Mouse (Mus musculus): Measurements from ENCODE around the gene Fam196b. TPM values are rescaled to one million over a fixed set of nuclear protein-coding genes. Genes with fewer than 3 reads are reported as not detected.

The Fam196b gene
- total RNA-seq, 1 experiment, result 0.36 TPM

DNA sequence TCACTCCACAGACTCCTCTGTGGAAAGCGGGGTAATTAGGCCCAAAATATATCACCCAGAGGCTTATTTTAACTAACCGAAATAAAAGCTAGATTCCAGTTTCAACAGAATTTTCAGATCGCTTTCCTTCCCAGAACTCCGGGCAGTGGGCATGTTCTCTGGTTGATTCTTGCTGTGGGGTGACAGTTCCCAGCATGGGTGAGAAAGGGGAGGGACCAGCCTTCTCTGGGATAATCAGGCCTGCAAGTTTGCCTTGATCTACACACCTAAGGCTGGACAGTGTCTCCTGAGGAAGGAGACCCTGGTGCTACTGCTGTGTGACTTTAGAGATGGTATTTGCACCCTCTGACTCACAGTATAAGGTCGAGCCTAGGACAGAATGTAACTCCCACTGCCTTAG, 116.7 kb downstream of the Fam196b start:
- Histone ChIP-seq H3K4me3 (ENCODE audit: insufficient read depth in 1 of 2, low read depth in 1 of 2, low read length in 2 of 2, poor library complexity in 1 of 2, severe bottlenecking in 1 of 2) (no peak overlapping the region), H3K27ac (ENCODE audit: insufficient read depth, low read depth, low read length, poor library complexity, severe bottlenecking) (no peak overlapping the region), H3K36me3 (ENCODE audit: control insufficient read depth, insufficient read depth, low read length, poor library complexity, severe bottlenecking) (no peaks in the 10 kb centered on the region), H3K4me1 (ENCODE audit: control insufficient read depth in 2 of 2, insufficient read depth in 2 of 2, low read length in 2 of 2, poor library complexity in 1 of 2) (peaks cover 6 to 9% of the 10 kb centered on the region in 2 experiments; a peak in 3 of 4 replicates), H3K9me3 (ENCODE audit: control insufficient read depth, insufficient read depth, low read depth, low read length) (no peaks in the 10 kb centered on the region), H3K9ac (ENCODE audit: insufficient read depth, low read depth, low read length, poor library complexity, severe bottlenecking) (no peak overlapping the region)
- TF ChIP-seq CHD2 (IDR thresholded peaks at IDR 0.05; ENCODE audit: low read depth, low read length), result no peak
- TF ChIP-seq HCFC1 (IDR thresholded peaks at IDR 0.05; ENCODE audit: borderline replicate concordance, insufficient read depth, low read length), result no peak
- no peak for TF ChIP-seq ZC3H11A (IDR thresholded peaks at IDR 0.05; ENCODE audit: borderline replicate concordance, low read depth, low read length)
- TF ChIP-seq ZNF384 (IDR thresholded peaks at IDR 0.05; ENCODE audit: low read depth, low read length), result no peak
- TF ChIP-seq MAFK (IDR thresholded peaks at IDR 0.05; ENCODE audit: insufficient read depth, low read depth, low read length), result no peak
- in situ Hi-C loops (cut with MboI; ENCODE audit: low sequenced_read_pairs in 2 of 2, unreplicated experiment in 2 of 2), result no loop called here
- DNase-seq (ENCODE audit: low read depth, low spot score), result no peak

DNA sequence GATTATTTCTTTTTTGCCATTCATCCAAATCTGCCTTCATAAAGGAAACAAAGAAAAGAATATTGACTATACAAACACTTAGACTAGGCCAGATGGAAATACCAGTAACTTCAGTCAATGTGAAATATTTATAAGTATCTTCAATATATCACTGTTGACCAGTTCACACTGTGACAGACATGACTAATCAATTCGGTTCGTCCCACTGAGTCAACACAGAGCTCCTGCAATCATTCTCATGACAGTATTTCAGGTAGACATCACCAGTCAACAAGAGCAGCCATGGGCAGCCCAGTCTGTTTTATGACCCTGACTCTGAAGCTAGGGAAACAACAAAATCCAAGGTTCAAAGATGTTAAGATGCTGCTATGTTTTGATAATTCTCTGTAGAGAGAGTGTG, 117.4 kb downstream of the Fam196b start:
- no peak for DNase-seq (ENCODE audit: low read depth, low spot score)
- Histone ChIP-seq H3K36me3 (ENCODE audit: control insufficient read depth, insufficient read depth, low read length, poor library complexity, severe bottlenecking) (no peaks in the 10 kb centered on the region), H3K4me3 (ENCODE audit: insufficient read depth in 1 of 2, low read depth in 1 of 2, low read length in 2 of 2, poor library complexity in 1 of 2, severe bottlenecking in 1 of 2) (no peak overlapping the region), H3K27ac (ENCODE audit: insufficient read depth, low read depth, low read length, poor library complexity, severe bottlenecking) (no peak overlapping the region), H3K9ac (ENCODE audit: insufficient read depth, low read depth, low read length, poor library complexity, severe bottlenecking) (no peak overlapping the region), H3K9me3 (ENCODE audit: control insufficient read depth, insufficient read depth, low read depth, low read length) (no peaks in the 10 kb centered on the region), H3K4me1 (ENCODE audit: control insufficient read depth in 2 of 2, insufficient read depth in 2 of 2, low read length in 2 of 2, poor library complexity in 1 of 2) (peaks cover 8 to 9% of the 10 kb centered on the region in 2 experiments; a peak in 3 of 4 replicates)
- TF ChIP-seq HCFC1 (IDR thresholded peaks at IDR 0.05; ENCODE audit: borderline replicate concordance, insufficient read depth, low read length) (no peak), ZC3H11A (IDR thresholded peaks at IDR 0.05; ENCODE audit: borderline replicate concordance, low read depth, low read length) (no peak), CHD2 (IDR thresholded peaks at IDR 0.05; ENCODE audit: low read depth, low read length) (no peak), ZNF384 (IDR thresholded peaks at IDR 0.05; ENCODE audit: low read depth, low read length) (no peak), MAFK (IDR thresholded peaks at IDR 0.05; ENCODE audit: insufficient read depth, low read depth, low read length) (no peak)
- in situ Hi-C loops (cut with MboI; ENCODE audit: low sequenced_read_pairs in 2 of 2, unreplicated experiment in 2 of 2), result no loop called here

DNA sequence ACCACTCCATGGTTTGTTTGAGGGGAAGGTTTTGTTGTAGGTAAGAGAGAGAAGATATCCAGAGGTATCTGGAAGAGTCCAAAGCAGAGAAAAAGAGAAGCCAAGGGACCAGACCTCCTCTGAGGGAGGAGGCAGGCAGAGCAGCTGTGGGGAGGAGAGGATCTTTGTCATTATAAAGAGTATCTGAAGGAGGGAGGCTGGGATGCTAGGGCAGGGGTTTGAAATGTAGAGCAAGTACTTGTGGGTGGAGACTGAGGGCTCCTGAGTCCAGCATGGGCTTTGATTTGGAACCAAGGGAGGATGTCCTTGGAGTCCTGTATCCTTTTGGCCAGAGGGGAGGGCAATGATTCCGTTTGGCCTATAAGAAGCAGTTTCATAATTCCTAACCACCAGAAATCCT, 122.8 kb downstream of the Fam196b start:
- no peaks in the 10 kb centered on the region for H3K36me3 ChIP-seq (ENCODE audit: control insufficient read depth, insufficient read depth, low read length, poor library complexity, severe bottlenecking)

DNA sequence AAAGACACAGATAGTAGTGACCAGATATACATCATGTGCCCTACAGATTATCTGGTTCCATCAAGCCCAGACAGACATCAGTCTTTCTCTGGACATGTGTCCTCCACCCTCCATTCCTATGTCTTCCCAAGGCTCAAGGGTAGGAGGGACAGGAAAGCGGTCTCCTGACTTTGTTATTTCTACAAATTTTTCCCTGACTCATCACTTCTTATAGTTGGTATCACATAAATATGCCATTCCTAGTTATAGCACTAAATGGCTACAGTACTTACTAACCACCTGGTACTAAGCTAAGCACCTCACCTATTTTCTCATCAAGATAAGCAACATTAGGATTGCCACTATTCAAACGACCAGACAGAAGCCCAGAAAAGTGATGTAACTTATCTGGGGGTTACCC, 123.8 kb downstream of the Fam196b start:
- Histone ChIP-seq H3K27ac (ENCODE audit: insufficient read depth, low read depth, low read length, poor library complexity, severe bottlenecking) (no peak overlapping the region), H3K36me3 (ENCODE audit: control insufficient read depth, insufficient read depth, low read length, poor library complexity, severe bottlenecking) (no peaks in the 10 kb centered on the region), H3K4me1 (ENCODE audit: control insufficient read depth in 2 of 2, insufficient read depth in 2 of 2, low read length in 2 of 2, poor library complexity in 1 of 2) (peaks cover 4 to 7% of the 10 kb centered on the region in 2 experiments; a peak in 3 of 4 replicates), H3K9ac (ENCODE audit: insufficient read depth, low read depth, low read length, poor library complexity, severe bottlenecking) (no peak overlapping the region), H3K4me3 (ENCODE audit: insufficient read depth in 1 of 2, low read depth in 1 of 2, low read length in 2 of 2, poor library complexity in 1 of 2, severe bottlenecking in 1 of 2) (no peak overlapping the region), H3K9me3 (ENCODE audit: control insufficient read depth, insufficient read depth, low read depth, low read length) (no peaks in the 10 kb centered on the region)
- TF ChIP-seq CHD2 (IDR thresholded peaks at IDR 0.05; ENCODE audit: low read depth, low read length) (no peak), ZNF384 (IDR thresholded peaks at IDR 0.05; ENCODE audit: low read depth, low read length) (no peak), MAFK (IDR thresholded peaks at IDR 0.05; ENCODE audit: insufficient read depth, low read depth, low read length) (0 out of 2 replicates have a peak, but pooled peaks have one; percentile 51), HCFC1 (IDR thresholded peaks at IDR 0.05; ENCODE audit: borderline replicate concordance, insufficient read depth, low read length) (no peak), ZC3H11A (IDR thresholded peaks at IDR 0.05; ENCODE audit: borderline replicate concordance, low read depth, low read length) (no peak)
- in situ Hi-C loops (cut with MboI; ENCODE audit: low sequenced_read_pairs in 2 of 2, unreplicated experiment in 2 of 2), result no loop called here
- no peak for DNase-seq (ENCODE audit: low read depth, low spot score)

More for the DNA sequence above, 122.8 kb downstream of the Fam196b start:
- H3K4me3 ChIP-seq (ENCODE audit: insufficient read depth in 1 of 2, low read depth in 1 of 2, low read length in 2 of 2, poor library complexity in 1 of 2, severe bottlenecking in 1 of 2), result no peak overlapping the region
- H3K9ac ChIP-seq (ENCODE audit: insufficient read depth, low read depth, low read length, poor library complexity, severe bottlenecking), result no peak overlapping the region
- DNase-seq (ENCODE audit: low read depth, low spot score), result peak; percentile 37
- H3K27ac ChIP-seq (ENCODE audit: insufficient read depth, low read depth, low read length, poor library complexity, severe bottlenecking), result no peak overlapping the region
- peaks cover 4 to 7% of the 10 kb centered on the region in 2 experiments; a peak in 3 of 4 replicates for H3K4me1 ChIP-seq (ENCODE audit: control insufficient read depth in 2 of 2, insufficient read depth in 2 of 2, low read length in 2 of 2, poor library complexity in 1 of 2)
- no peak for TF ChIP-seq CHD2 (IDR thresholded peaks at IDR 0.05; ENCODE audit: low read depth, low read length)
- TF ChIP-seq ZNF384 (IDR thresholded peaks at IDR 0.05; ENCODE audit: low read depth, low read length), result no peak
- no peak for TF ChIP-seq MAFK (IDR thresholded peaks at IDR 0.05; ENCODE audit: insufficient read depth, low read depth, low read length)
- TF ChIP-seq ZC3H11A (IDR thresholded peaks at IDR 0.05; ENCODE audit: borderline replicate concordance, low read depth, low read length), result no peak
- no peak for TF ChIP-seq HCFC1 (IDR thresholded peaks at IDR 0.05; ENCODE audit: borderline replicate concordance, insufficient read depth, low read length)
- H3K9me3 ChIP-seq (ENCODE audit: control insufficient read depth, insufficient read depth, low read depth, low read length), result no peaks in the 10 kb centered on the region
- in situ Hi-C loops (cut with MboI; ENCODE audit: low sequenced_read_pairs in 2 of 2, unreplicated experiment in 2 of 2), result no loop called here

All from ES-E14 (cell line).